Comparison of ENCODE assay signal across 13 mouse cellular contexts in genomic region chr11:119176389-119177179, GRCm38 (mm10). TPM values are rescaled to one million over a fixed set of nuclear protein-coding genes. Genes with fewer than 3 reads are reported as not detected.
DNase-seq lines count a peak whose midpoint lies in the region; ATAC-seq and TF ChIP-seq lines count a peak whose summit lies in the region.
"Had no signal": no experiment of that assay in that cellular context is flagged by ENCODE, and none has a peak within 500 bp of the region (broad histone marks: within the 10 kb centered on the region; RNA-seq: fewer than 3 reads in every experiment).

No protein-coding gene starts in this region.

- peak; percentile 93 for ATAC-seq in kidney, embryonic 16.5 days (ENCODE audit: low FRiP score, low TSS enrichment)
- peak; percentile 13; the same call in 1 of the 2 replicates for ATAC-seq in midbrain, embryonic 16.5 days

- WGBS in hindbrain, embryonic 10.5 days, result 74% methylated on average over 27 of the region's 27 CpGs
- 13% methylated on average over 27 of the region's 27 CpGs for WGBS in kidney, embryonic 16.5 days
- 34% methylated on average over 27 of the region's 27 CpGs for WGBS in midbrain, embryonic 16.5 days
- 97% methylated on average over 27 of the region's 27 CpGs for WGBS in thymus, adult 2 months

- TF ChIP-seq CTCF in thymus, adult 2 months (IDR thresholded peaks at IDR 0.05; ENCODE audit: borderline replicate concordance, control insufficient read depth, extremely low read depth, insufficient read depth, low read length, poor library complexity), result no peak

- DNase-seq in embryo, embryonic 10.5 days (ENCODE audit: low spot score), result peak; percentile 34
- peak; percentile 28 for DNase-seq in hindbrain, embryonic 10.5 days (ENCODE audit: low spot score)
- no peak for DNase-seq in spleen, postnatal 10 days (ENCODE audit: low spot score in 2 of 2)
- DNase-seq in testis, postnatal 10 days (ENCODE audit: low spot score), result no peak
- no peak for DNase-seq in layer of hippocampus, adult 11-12 months (ENCODE audit: low spot score)
- DNase-seq in thymus, adult 2 months, result no peak
- DNase-seq: adrenal gland, adult 2 months; cerebellum, postnatal 25 days; heart, postnatal 36 days had no signal

- H3K36me3 ChIP-seq in hindbrain, embryonic 10.5 days, result peaks cover 52% of the 10 kb centered on the region
- no peaks in the 10 kb centered on the region for H3K36me3 ChIP-seq in kidney, embryonic 16.5 days (ENCODE audit: insufficient read depth, low read length)
- no peaks in the 10 kb centered on the region for H3K36me3 ChIP-seq in midbrain, embryonic 16.5 days (ENCODE audit: control insufficient read depth, insufficient read depth, low read length)
- no peaks in the 10 kb centered on the region for H3K36me3 ChIP-seq in thymus, adult 2 months (ENCODE audit: control insufficient read depth, insufficient read depth, low read length)
- H3K36me3 ChIP-seq: stomach, embryonic 15.5 days had no signal

- H3K4me2 ChIP-seq in kidney, embryonic 16.5 days (replicated peaks; ENCODE audit: low read depth, low read length), result peak overlapping the region; percentile 43
- peak overlapping the region; percentile 32 for H3K4me2 ChIP-seq in midbrain, embryonic 16.5 days (ENCODE audit: low read length)
- H3K4me2 ChIP-seq: stomach, embryonic 15.5 days had no signal

- H3K27ac ChIP-seq in hindbrain, embryonic 10.5 days, result peak overlapping the region; percentile 75
- H3K27ac ChIP-seq in kidney, embryonic 16.5 days (ENCODE audit: low read length), result peak overlapping the region; percentile 74
- peak overlapping the region; percentile 63 for H3K27ac ChIP-seq in midbrain, embryonic 16.5 days (ENCODE audit: low read length)
- no peak overlapping the region for H3K27ac ChIP-seq in thymus, adult 2 months (ENCODE audit: control insufficient read depth, insufficient read depth, low read length)
- H3K27ac ChIP-seq: stomach, embryonic 15.5 days had no signal

- no peaks in the 10 kb centered on the region for H3K9me3 ChIP-seq in hindbrain, embryonic 10.5 days
- H3K9me3 ChIP-seq in kidney, embryonic 16.5 days (ENCODE audit: low read length), result 0 out of 2 replicates have a peak, but pooled peaks cover 2% of the 10 kb centered on the region
- H3K9me3 ChIP-seq in midbrain, embryonic 16.5 days (replicated peaks; ENCODE audit: control insufficient read depth, low read length, poor library complexity, severe bottlenecking), result no peaks in the 10 kb centered on the region
- H3K9me3 ChIP-seq: stomach, embryonic 15.5 days had no signal

- H3K4me1 ChIP-seq in hindbrain, embryonic 10.5 days (replicated peaks), result peaks cover 54% of the 10 kb centered on the region
- peaks cover 35% of the 10 kb centered on the region for H3K4me1 ChIP-seq in kidney, embryonic 16.5 days (ENCODE audit: insufficient read depth, low read length)
- peaks cover 31% of the 10 kb centered on the region for H3K4me1 ChIP-seq in midbrain, embryonic 16.5 days (ENCODE audit: control insufficient read depth, insufficient read depth, low read length)
- peaks cover 5% of the 10 kb centered on the region for H3K4me1 ChIP-seq in thymus, adult 2 months (replicated peaks; ENCODE audit: control insufficient read depth, insufficient read depth, low read length)

- H3K9ac ChIP-seq in kidney, embryonic 16.5 days (replicated peaks; ENCODE audit: low read length), result peak overlapping the region; percentile 47
- peak overlapping the region; percentile 39; the same call in 1 of the 2 replicates for H3K9ac ChIP-seq in midbrain, embryonic 16.5 days (ENCODE audit: low read depth, low read length)
- H3K9ac ChIP-seq: stomach, embryonic 15.5 days had no signal

- H3K27me3 ChIP-seq in hindbrain, embryonic 10.5 days (ENCODE audit: insufficient read depth, poor library complexity, severe bottlenecking), result no peaks in the 10 kb centered on the region
- H3K27me3 ChIP-seq in kidney, embryonic 16.5 days (ENCODE audit: insufficient read depth, low read length), result 0 out of 2 replicates have a peak, but pooled peaks cover 3% of the 10 kb centered on the region
- no peaks in the 10 kb centered on the region for H3K27me3 ChIP-seq in midbrain, embryonic 16.5 days (ENCODE audit: control insufficient read depth, insufficient read depth, low read depth, low read length)
- H3K27me3 ChIP-seq in thymus, adult 2 months (ENCODE audit: control insufficient read depth, insufficient read depth, low read length), result no peaks in the 10 kb centered on the region
- H3K27me3 ChIP-seq: stomach, embryonic 15.5 days had no signal

- H3K4me3 ChIP-seq in hindbrain, embryonic 10.5 days, result no peak overlapping the region
- H3K4me3 ChIP-seq in kidney, embryonic 16.5 days (ENCODE audit: low read length), result peak overlapping the region; percentile 8
- no peak overlapping the region for H3K4me3 ChIP-seq in midbrain, embryonic 16.5 days (ENCODE audit: low read depth, low read length)
- H3K4me3 ChIP-seq in thymus, adult 2 months (ENCODE audit: control insufficient read depth, insufficient read depth, low read length), result no peak overlapping the region
- H3K4me3 ChIP-seq: stomach, embryonic 15.5 days had no signal

- no peak for TF ChIP-seq POLR2A in thymus, adult 2 months (IDR thresholded peaks at IDR 0.05; ENCODE audit: control insufficient read depth, extremely low read depth, insufficient read depth, low read length, poor library complexity)

RNA-seq across cellular contexts. Expression of gene Tbc1d16, which starts 51.7 kb away (rescaled TPM):
- polyA plus RNA-seq in hindbrain, embryonic 10.5 days (2016; fragmentation: Nextera tagmentation; extraction: Ambion mirVana), result 29.5 and 37.9 TPM in 2 replicates
- 12.3 and 16.2 TPM in 2 replicates for polyA plus RNA-seq in kidney, embryonic 16.5 days (2015; fragmentation: Nextera tagmentation; extraction: Ambion mirVana)
- 47.7 and 56.7 TPM in 2 replicates for polyA plus RNA-seq in midbrain, embryonic 16.5 days (2015; fragmentation: Nextera tagmentation; extraction: Ambion mirVana)
- 10.8 and 12.0 TPM in 2 replicates for polyA plus RNA-seq in thymus, adult 2 months (2012; rRNA removed)

RNA-seq across cellular contexts. Expression of gene Ccdc40, which starts 51.8 kb away (rescaled TPM):
- 20.0 and 21.3 TPM in 2 replicates for polyA plus RNA-seq in hindbrain, embryonic 10.5 days (2016; fragmentation: Nextera tagmentation; extraction: Ambion mirVana)
- 5.1 and 5.5 TPM in 2 replicates for polyA plus RNA-seq in kidney, embryonic 16.5 days (2015; fragmentation: Nextera tagmentation; extraction: Ambion mirVana)
- 18.0 and 20.1 TPM in 2 replicates for polyA plus RNA-seq in midbrain, embryonic 16.5 days (2015; fragmentation: Nextera tagmentation; extraction: Ambion mirVana)
- polyA plus RNA-seq in thymus, adult 2 months (2012; rRNA removed), result 1.8 and 2.5 TPM in 2 replicates
- polyA plus RNA-seq: liver, adult 2 months had no signal

Comparison
In these comparisons a context has a peak if more than half of its experiments do, and no peak if none do; other contexts are left out.
1. DNase-seq: peak in embryo, embryonic 10.5 days (single experiment) and hindbrain, embryonic 10.5 days (single experiment); none in spleen, postnatal 10 days (0 of 2), testis, postnatal 10 days (single experiment), layer of hippocampus, adult 11-12 months (single experiment) and thymus, adult 2 months (single experiment).